Mouse (Mus musculus) testis, adult 2 months (tissue): ENCODE measurements around the gene Tnks1bp1.

Experiments
- CTCF ChIP-seq: fragments of 200-500 bp; IDR thresholded peaks from 2 replicates; pipeline ENCODE4 v1.5.1; 2012; ENCODE audit warnings: low read depth, mild to moderate bottlenecking, inconsistent platforms, low read length, moderate library complexity; ENCODE audit not compliant: control insufficient read depth, insufficient read depth, insufficient replicate concordance
- POLR2A ChIP-seq: fragments of 200-500 bp; IDR thresholded peaks from 2 replicates; pipeline ENCODE4 v1.6.1; 2012; ENCODE audit warnings: low read depth, mild to moderate bottlenecking, inconsistent platforms, low read length, moderate library complexity; ENCODE audit not compliant: control insufficient read depth

DNA sequence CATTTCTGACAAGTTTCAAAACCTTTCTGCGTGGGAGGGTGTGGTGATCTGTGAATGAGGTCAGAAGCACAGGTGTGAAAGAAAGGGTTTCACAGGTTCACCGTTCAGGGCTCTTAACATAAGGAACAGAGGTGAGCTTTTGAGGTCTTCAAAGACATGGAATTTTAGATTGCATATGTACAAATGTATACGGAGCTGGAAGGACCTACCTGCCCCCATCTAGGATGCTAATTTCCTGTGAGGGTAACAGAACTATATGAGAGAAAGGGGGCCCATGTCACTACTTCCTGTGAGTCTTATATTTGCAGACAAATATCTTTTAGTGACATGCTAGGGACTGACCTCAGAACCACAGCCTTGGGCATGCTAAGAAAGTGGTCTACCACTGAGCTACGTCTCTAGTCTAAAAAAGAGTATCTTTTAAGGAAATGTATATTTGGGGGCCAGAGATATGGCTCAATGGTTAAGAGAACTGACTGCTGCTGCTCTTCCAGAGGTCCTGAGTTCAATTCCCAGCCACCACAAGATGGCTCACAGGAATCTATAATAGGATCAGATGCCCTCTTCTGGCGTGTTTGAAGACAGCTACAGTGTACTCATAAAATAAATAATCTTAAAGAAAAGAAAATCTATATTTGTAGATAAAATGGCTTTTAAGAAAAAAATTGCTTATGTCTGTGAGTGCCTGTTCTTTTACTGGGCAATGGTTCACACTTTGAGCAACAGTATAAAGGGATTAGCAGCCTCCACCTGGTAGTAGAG, 33.8 kb upstream of the Tnks1bp1 start:
- TF ChIP-seq POLR2A = no peak
- TF ChIP-seq CTCF = no peak
